Mouse (Mus musculus) thymus, postnatal 0 days (tissue): ENCODE measurements around the gene Crispld2. TPM values are rescaled to one million over a fixed set of nuclear protein-coding genes. Genes with fewer than 3 reads are reported as not detected.
A peak's percentile ranks its signal among the peaks of the same experiment; 100 is the strongest.

ENCODE experiments used
- DNase-seq: peaks from one replicate; pipeline ENCODE4 v3.0.0-alpha.2; 2015; ENCODE audit warnings: low spot score
- polyA plus RNA-seq: library from polyadenylated mRNA; unstranded; fragments of >200 nt; fragmentation: Nextera tagmentation; extraction: Ambion mirVana; gene quantifications from 2 replicates; pipeline ENCODE4 v1.2.1, GENCODE M21; 2015

Crispld2 gene
- polyA plus RNA-seq, 1 experiment from 2014 or later = 2.4 TPM

GRCm38 (mm10) chr8:120000461-120000860, 8.2 kb downstream of the Crispld2 start:
- no peak for DNase-seq

DNA sequence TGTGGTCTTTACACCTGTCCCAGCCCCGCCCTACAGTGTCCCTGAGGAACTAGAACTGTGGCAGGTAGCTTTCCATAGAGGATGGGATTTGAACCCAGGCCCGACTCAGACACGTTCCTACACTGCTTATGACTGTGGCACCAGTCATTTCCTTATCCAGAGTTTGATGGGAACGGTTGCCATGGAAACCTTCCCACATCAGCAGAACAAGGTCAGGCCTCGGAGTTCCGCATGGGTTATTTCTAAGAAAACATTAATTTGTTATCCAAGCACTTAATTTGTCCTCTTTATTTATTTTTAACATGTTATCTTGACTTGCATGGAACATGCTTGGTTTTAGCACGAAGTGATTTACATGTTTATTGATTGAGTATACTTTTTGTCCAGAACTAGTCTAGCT, 9.5 kb downstream of the Crispld2 start:
- no peak for DNase-seq

- DNase-seq = no peak
Observed at GRCm38 (mm10) chr8:120002348-120002747, 10.1 kb downstream of the Crispld2 start.

DNA sequence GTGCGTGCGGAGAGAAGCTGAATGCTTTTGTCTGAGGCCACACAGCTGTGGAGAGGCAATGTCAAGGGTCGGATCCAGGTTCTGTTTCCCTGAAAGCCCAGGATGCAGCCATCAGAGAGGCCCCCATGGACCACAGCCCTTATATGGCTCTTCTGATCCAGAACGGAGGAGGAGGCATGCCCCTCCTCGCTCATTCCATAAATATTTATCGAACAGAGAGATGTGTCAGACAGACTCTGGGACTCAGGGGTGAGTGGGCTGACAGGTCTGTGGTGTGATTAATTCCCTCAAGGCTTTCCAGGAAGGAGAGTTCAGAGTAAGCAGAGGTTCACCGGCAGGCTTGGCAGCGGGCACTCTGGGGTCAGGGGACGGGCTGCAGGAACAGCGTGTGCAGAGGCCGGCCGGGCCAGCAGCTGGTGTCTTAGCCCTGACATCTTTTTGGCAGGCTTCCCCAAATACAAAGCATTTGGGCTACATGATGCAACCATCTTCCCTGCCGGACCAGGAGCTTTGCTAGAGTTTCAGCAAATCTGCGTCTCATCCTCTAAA, 12.0 kb downstream of the Crispld2 start:
- DNase-seq = no peak

- DNase-seq = no peak
Observed at GRCm38 (mm10) chr8:120004705-120005381, 12.6 kb downstream of the Crispld2 start.

GRCm38 (mm10) chr8:120006645-120007160, 14.5 kb downstream of the Crispld2 start:
- no peak for DNase-seq

DNA sequence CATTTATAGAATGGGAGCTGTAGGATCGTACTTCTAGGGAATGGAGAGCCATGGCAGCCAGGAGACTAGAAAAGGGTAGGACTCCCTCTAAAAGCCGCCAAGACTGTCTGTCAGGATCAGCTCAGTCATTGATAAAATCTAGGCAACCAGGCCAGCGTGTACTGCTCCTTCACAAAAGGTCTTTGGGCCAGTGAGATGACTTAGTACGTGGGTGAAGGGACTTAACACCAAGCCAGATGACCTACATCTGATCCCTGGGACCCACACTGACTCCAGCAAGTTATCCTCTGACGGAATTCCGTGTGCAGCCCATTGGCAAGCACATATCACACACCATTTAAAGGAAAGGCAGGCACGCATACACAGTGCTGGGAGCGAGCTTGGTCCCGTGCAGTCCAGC, 14.9 kb downstream of the Crispld2 start:
- no peak for DNase-seq

DNA sequence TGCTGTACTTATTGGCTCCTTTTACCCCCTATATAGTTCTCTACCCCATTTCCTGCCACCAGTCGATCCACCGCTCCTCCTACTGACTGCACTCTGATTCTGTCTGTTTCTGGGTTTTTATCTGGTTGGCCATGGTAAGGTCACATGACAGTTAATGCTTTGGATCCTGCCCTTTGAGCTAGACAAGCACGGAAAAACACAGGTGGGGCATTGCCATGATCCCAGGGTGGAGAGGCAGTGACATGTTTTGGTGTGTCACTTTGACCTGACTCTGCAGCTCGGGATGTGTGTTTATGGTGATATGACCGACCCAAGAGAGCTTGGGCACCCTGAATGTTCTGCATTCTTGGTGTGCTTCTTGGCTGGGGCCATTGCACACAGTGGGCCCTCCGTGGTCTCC, 17.0 kb downstream of the Crispld2 start:
- DNase-seq = no peak

DNA sequence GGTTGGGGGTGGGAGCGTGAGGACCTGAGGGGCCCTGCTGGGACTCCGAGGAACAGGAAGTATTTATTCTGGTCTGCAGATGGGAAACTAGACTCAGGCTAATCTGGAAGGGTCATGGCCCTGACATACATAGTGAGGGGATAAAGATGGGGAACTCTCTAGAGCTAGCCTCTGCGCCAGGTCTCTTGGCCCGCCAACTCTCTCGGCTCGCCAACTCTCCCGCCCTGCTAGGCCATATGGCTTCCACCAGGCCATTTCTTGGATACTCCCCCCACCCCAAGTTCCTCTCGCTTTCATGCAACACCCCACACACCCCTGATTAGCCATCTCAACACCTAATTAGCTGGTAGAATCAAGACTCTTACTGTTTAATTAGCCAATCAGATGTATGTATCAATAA, 20.3 kb downstream of the Crispld2 start:
- DNase-seq = no peak

- peak; percentile 74 for DNase-seq
Observed at GRCm38 (mm10) chr8:120012927-120013326, 20.7 kb downstream of the Crispld2 start.

GRCm38 (mm10) chr8:120014267-120015023, 22.2 kb downstream of the Crispld2 start:
- no peak for DNase-seq

GRCm38 (mm10) chr8:120015916-120016315, 23.7 kb downstream of the Crispld2 start:
- DNase-seq = no peak

GRCm38 (mm10) chr8:120016424-120016823, 24.2 kb downstream of the Crispld2 start:
- DNase-seq = no peak

DNA sequence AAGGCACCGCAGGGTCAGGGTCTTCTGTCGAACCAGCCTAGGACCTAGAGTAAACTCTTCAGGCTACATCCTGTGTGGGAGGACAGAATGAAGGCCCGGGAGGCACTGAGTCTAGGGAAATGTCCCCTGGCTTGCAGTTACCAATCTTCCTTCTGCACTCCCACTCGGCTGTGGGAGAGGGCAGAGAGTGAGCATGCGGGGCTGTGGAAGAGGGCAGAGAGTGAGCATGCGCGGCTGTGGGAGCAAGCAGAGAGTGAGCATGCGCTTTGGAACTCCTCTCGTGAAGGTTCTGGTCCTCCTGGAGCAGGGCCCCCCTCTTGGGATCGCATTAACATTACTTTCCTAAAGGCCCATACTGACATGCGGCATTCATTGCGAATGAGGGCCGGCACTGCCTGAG, 25.1 kb downstream of the Crispld2 start:
- no peak for DNase-seq

DNA sequence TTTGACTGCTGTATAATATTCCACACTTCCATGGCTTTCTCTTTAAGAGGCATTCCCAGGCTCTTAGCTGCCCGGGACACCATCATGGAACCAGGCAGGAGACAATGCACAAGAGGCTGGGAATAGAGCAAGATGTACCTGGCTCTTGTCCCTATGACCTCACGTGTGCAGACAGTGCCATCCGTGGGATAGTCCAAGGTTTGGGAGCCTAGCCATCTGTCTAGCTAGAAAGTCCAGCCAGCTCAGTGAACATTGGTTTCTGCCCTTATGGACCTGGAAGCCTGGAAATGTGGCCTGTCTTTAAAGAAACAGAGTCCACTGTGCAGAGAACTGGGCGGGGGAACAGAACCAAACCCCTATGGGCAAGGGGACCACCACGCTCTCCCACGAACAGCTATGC, 25.5 kb downstream of the Crispld2 start:
- no peak for DNase-seq

- no peak for DNase-seq
Observed at GRCm38 (mm10) chr8:120018379-120018778, 26.1 kb downstream of the Crispld2 start.

DNA sequence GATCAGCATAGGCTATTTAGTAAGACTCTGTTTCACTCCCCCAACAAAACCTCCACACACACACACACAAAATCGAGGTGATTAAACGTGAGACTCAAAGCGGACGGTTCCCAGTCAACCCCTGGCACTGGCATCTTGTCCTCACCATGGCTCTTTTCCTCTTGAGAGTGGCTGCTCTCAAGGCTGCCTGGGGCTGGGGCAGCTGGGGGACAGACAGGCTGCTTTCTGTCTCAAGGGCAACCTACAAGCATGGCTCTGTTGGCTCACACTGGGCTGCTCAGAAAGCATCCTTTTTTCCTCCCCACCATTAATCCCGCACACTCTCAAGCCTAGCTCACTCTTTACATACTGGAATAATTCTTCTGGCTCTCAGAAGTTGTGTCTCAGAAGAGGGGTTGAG, 27.1 kb downstream of the Crispld2 start:
- DNase-seq = no peak

DNA sequence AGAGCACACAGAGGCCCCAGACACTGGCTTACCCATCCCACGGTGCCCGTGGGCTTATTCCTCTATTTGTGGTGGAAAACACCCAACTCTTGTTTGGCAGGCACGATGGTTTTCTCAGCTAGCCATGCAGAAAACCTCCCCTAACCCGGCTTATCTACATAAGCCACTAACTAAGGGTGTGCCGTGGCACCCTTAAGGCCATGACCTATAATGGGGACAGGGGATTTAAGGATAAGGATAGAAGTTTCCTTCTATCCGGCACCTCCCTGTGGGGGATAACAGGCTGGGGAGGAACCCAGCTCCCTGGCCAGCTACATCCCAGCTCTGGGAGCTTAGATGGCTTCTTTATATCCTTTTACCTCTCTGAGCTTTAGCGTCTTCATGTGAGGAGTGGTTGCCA, 28.1 kb downstream of the Crispld2 start:
- no peak for DNase-seq

DNA sequence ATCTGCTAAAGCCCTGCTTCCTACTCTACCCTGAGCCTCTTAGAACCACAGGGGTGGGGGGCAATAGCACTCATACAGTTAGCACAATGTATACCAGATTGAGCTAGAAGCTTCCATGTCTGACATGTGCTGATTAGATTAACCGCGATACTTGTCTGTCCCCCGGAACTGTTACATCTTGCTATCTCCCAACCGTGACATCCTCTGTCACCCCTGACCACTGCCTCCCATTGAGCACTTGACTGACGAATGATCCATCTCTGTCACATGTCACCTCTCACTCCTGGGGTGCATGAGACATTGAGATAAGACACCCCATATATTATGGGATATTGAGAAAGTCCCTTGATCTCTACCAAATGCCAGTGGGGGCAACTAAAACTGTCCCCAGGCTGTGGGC, 34.0 kb downstream of the Crispld2 start:
- no peak for DNase-seq

GRCm38 (mm10) chr8:120026991-120027390, 34.8 kb downstream of the Crispld2 start:
- DNase-seq = no peak

GRCm38 (mm10) chr8:120030447-120030846, 38.2 kb downstream of the Crispld2 start:
- DNase-seq = no peak

DNA sequence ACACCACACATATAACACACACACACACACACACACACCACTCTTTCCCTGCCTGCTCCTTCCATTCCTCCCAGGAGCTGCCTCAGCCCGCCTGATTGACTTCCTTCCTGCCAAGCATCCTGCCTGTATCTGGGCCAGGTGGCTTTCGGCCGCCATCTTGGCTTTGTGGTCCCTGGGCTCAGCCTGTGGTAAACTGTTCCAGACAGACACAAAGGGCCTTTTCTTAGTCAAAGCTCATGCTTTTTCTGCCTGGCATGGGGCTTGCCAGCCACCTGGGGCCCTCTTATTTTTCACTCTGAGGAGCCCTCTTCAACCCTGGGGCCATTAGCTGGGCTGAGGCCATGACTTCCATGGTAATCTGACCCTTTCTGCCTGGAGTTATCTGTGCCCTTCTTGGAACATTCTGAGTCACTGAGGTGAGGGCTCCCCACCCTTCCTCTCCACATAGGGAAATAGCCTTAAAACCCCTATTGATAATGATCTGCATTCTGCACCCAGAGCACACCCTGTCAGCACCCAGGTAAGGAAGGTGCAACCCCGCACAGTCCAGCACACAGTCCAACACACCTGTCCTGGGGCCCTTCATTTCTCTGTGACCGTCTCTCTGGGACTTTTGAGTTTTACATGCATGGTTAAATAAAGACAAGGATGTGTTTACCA, 40.4 kb downstream of the Crispld2 start:
- peak; percentile 91 for DNase-seq
